Mouse (Mus musculus) liver, adult 2 months (tissue): ENCODE data around the gene Gdpd2.

Experiments used
- CTCF ChIP-seq: fragments of 200-500 bp; IDR thresholded peaks from 2 replicates; pipeline ENCODE4 v1.5.1; 2011; ENCODE audit warnings: low read depth, low read length, control low read depth
- POLR2A ChIP-seq: fragments of 200-500 bp; IDR thresholded peaks from 2 replicates; pipeline ENCODE4 v1.6.1; 2011; ENCODE audit warnings: low read length, control low read depth; ENCODE audit not compliant: insufficient read depth; ENCODE audit errors: extremely low read depth

DNA sequence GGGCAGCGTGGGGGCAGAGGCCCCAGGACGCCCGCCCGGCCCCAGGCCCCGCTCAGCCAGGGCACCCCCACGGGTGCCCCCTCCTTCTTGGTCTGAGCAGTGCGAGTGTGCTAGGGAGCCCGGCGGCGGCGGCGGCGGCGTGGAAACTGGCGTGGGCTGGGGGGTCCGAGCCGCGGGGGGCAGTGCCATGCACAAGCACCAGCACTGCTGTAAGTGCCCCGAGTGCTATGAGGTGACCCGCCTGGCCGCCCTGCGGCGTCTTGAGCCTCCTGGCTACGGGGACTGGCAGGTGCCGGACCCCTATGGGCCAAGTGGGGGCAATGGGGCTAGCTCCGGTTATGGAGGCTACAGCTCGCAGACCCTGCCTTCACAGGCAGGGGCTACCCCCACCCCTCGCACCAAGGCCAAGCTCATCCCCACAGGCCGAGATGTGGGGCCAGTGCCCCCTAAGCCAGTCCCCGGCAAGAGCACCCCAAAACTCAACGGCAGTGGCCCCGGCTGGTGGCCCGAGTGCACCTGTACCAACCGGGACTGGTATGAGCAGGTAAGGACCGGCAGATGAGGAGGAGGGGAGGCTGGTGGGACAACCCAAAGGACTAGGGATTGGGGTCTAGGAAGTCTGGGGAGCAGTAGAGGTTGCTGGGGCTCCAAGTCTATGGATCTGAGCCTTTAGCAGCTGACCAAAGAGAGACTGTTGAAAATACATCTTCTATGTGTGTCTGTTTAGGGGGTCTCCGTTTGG is 38.4 kb downstream of the Gdpd2 start:
- no peak for TF ChIP-seq CTCF
- no peak for TF ChIP-seq POLR2A
